Mouse (Mus musculus) lung, postnatal 25 days (tissue): ENCODE measurements around the gene Cfap46.

Experiments
- DNase-seq: peaks from one replicate; pipeline ENCODE4 v3.0.0; 2022; ENCODE audit warnings: low spot score

Cfap46 gene

GRCm38 (mm10) chr7:139580851-139581775, 102.5 kb downstream of the Cfap46 start:
- no peak for DNase-seq

DNA sequence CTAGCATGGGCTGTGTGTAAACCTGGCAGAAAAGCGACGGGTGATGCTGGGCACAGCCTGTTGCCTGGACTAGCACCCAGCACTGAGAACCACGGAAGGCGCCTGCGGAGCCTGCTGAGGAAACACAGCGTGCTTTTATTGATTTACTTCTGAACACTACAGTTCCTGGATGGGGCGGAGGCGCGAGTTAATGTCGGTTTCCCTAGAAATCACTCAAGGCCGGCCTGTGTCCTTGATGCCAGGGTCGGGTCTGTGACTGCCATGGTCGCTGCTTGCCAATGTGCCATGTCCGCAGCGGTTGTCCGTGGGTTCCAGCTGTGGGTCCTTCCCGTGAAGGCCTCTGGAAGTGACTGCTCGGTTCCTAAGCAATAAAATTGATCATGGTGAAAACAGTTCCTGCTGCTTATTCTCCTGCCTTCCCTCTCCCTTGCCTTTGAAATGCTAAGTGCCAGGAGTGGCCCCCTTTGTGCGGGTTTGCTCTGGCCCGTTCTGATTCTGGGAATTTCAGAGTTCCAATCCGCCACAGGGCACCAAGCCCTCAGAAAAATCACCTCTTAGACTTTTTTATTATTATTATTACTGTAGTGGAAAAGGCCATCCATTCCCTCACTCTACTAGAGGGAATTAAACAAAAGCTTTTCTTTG, 104.2 kb downstream of the Cfap46 start:
- DNase-seq = no peak

DNA sequence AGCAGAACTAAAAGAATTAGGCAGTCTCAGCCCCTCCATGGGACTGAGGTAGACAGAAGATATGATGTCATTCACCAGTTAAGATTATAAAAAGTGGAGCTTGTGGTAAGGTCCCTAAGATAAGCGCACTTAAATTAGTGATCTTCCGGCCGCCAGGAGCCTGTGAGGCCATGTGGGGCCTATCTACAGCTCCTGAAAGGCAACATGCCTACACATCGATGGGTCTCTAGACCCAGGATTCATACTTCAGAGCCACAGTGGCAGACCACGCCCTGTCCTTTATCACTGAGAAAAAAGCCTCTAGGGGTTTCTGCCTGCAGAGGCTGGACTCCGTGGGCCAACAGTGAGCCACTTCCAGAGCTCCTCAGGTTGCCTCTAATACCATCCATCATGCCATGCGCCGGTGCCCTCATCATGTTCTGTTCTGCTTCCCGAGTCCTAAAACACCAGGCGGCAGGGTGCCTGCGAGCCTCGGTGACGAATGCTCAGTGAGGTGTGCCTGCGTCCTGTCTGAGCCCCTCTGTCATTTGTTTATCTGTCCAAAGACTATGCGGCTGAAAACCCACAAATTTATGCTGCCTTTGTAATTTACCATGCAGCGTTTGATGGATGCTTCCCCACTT, 107.4 kb downstream of the Cfap46 start:
- no peak for DNase-seq

DNA sequence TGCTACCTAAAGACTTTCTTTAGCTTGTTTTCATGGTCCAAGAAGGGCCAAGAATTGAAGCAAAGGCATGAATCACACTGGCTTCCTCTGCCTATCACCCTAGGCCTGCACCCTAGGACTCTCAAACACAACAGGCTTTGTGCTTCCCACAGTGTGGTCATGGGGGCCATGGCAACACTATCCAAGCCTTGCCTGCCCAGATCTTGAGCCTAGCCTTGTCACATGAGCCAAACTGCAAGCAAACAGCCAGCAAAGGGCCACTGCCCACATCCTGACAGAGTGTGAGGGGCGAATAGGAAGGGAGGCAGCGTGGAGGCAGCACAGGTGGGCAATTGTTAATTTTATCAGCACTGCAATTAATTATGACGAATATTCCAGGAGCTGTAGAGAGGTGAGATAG, 111.0 kb downstream of the Cfap46 start:
- no peak for DNase-seq

- no peak for DNase-seq
Observed at GRCm38 (mm10) chr7:139570788-139571187, 112.8 kb downstream of the Cfap46 start.

GRCm38 (mm10) chr7:139566533-139566932, 117.1 kb downstream of the Cfap46 start:
- no peak for DNase-seq

DNA sequence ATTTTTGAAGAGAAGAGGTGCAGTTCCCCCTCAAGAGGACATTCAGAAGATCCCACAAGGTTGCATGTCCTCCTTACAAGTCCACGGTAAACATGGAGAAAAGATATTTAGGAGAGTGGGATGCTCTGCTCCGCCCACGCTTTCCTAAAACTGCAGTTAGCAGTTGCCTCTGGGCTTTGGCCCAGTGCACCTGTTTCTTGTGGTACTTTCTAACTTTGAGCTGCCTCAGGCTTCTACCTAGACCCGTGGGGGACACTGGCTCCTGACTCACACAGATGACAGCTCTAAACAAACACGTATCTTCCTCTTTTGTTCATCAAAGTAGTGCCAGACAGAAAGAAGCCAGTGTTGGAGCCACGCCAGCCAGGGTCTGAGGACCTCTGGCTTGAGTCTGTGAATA, 117.6 kb downstream of the Cfap46 start:
- no peak for DNase-seq

- no peak for DNase-seq
Observed at GRCm38 (mm10) chr7:139564161-139564560, 119.5 kb downstream of the Cfap46 start.

DNA sequence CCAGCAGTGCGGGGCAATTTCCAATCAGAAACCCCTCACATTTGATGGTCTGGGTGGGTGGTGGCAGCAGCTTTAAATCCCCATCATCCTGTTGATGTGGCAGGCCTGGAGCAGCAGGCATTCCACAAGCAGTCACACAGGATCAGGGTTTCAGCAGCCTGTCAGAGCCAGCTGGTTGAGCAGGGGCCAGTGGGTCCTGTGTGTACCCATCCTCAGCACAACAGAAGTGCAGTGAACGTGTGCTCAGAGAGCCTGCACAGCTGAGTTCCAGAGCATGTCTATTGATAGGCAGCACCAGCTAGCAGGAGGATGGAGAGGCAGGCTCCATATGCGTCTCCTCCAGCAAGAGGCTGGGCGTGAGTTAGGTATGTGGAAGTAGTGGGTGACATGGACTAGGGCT, 120.2 kb downstream of the Cfap46 start:
- no peak for DNase-seq

- no peak for DNase-seq
Observed at GRCm38 (mm10) chr7:139559659-139560058, 124.0 kb downstream of the Cfap46 start.

- DNase-seq = no peak
Observed at GRCm38 (mm10) chr7:139556746-139557526, 126.7 kb downstream of the Cfap46 start.

DNA sequence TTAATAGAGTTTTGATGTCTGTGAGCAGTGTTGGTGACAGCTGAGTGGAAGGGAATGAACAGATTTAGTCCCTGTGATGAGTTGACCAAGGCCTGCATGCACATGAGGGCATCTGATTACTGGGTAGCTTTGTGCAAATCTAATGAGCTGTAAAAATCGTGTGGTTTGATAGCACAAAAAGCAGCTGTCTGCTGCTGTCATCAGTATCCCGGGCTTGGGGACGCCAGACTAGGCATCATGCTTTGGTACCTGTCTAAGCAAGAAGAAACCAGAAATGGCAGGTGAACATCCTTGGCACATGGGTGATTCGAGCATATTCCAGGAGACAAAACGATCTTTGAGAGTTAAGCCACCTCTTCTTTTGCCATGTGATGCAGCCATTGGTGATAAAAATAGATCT, 127.3 kb downstream of the Cfap46 start:
- no peak for DNase-seq

GRCm38 (mm10) chr7:139551519-139551918, 132.1 kb downstream of the Cfap46 start:
- no peak for DNase-seq
